Mouse (Mus musculus) heart, embryonic 12.5 days (tissue): ENCODE results near the gene Tacstd2. TPM values are rescaled to one million over a fixed set of nuclear protein-coding genes. Genes with fewer than 3 reads are reported as not detected.
"Not testable (repeated sequence)": the region's sequence is repeated elsewhere in the genome, so short reads cannot be mapped to it uniquely, and the experiment has no call there.

ENCODE experiments used
- ATAC-seq: fragments of 200-750 bp; cut with Nextera tagmentation; 2 replicates; pipeline ENCODE4 v1.8.0; 2017; ENCODE audit warnings: moderate TSS enrichment, moderate library complexity; ENCODE audit not compliant: insufficient number of reproducible peaks, low FRiP score
- H3K27ac ChIP-seq: fragments of 300-500 bp; sonication (generic); 2 replicates; pipeline ENCODE4 v1.5.1; 2016; ENCODE audit warnings: mild to moderate bottlenecking, moderate library complexity; ENCODE audit not compliant: poor library complexity, severe bottlenecking
- H3K27me3 ChIP-seq: fragments of 300-500 bp; sonication (generic); replicated peaks from 2 replicates; pipeline ENCODE4 v1.6.1; 2016; ENCODE audit warnings: mild to moderate bottlenecking, moderate library complexity
- H3K36me3 ChIP-seq: fragments of 300-500 bp; sonication (generic); 2 replicates; pipeline ENCODE4 v1.6.1; 2016; ENCODE audit warnings: mild to moderate bottlenecking, moderate library complexity
- H3K4me1 ChIP-seq: fragments of 300-500 bp; sonication (generic); replicated peaks from 2 replicates; pipeline ENCODE4 v1.6.1; 2016; ENCODE audit warnings: mild to moderate bottlenecking
- H3K4me2 ChIP-seq: fragments of 300-500 bp; sonication (generic); 2 replicates; pipeline ENCODE4 v1.6.1; 2016; ENCODE audit warnings: mild to moderate bottlenecking, moderate library complexity
- H3K4me3 ChIP-seq: fragments of 300-500 bp; sonication (generic); 2 replicates; pipeline ENCODE4 v1.5.1; 2016; ENCODE audit warnings: mild to moderate bottlenecking
- H3K9ac ChIP-seq: fragments of 300-500 bp; sonication (generic); 2 replicates; pipeline ENCODE4 v1.6.1; 2016; ENCODE audit warnings: mild to moderate bottlenecking, moderate library complexity
- H3K9me3 ChIP-seq: fragments of 300-500 bp; sonication (generic); replicated peaks from 2 replicates; pipeline ENCODE4 v1.6.1; 2016; ENCODE audit warnings: mild to moderate bottlenecking, moderate library complexity
- WGBS: fragments of 180-500 bp; shearing (Covaris S2); methylation state at CpG from one replicate; pipeline ENCODE4 v1.1.7; 2016; 5-methylcytosine and 5-hydroxymethylcytosine counted together
- polyA plus RNA-seq: library from polyadenylated mRNA; unstranded; fragments of >200 nt; fragmentation: Nextera tagmentation; extraction: Ambion mirVana; gene quantifications from 2 replicates; pipeline ENCODE4 v1.2.1, GENCODE M21; 2016

Tacstd2 gene
- polyA plus RNA-seq, 1 experiment from 2014 or later = 2.0 TPM

- Histone ChIP-seq H3K9ac (no peak overlapping the region), H3K27me3 (no peaks in the 10 kb centered on the region), H3K4me1 (no peaks in the 10 kb centered on the region), H3K27ac (no peak overlapping the region), H3K4me2 (no peak overlapping the region), H3K36me3 (no peaks in the 10 kb centered on the region), H3K9me3 (no peaks in the 10 kb centered on the region), H3K4me3 (no peak overlapping the region)
- no peak for ATAC-seq
Measured at GRCm38 (mm10) chr6:67510752-67511151, 24.8 kb downstream of the Tacstd2 start.

GRCm38 (mm10) chr6:67501938-67502337 lies 33.7 kb downstream of the Tacstd2 start:
- H3K4me1 ChIP-seq, H3K4me3 ChIP-seq, H3K4me2 ChIP-seq, H3K9me3 ChIP-seq, H3K36me3 ChIP-seq, H3K27ac ChIP-seq, ATAC-seq, H3K9ac ChIP-seq, H3K27me3 ChIP-seq: not testable (repeated sequence)
- 92% methylated on average over 2 of the region's 6 CpGs for WGBS

GRCm38 (mm10) chr6:67491755-67492154 lies 43.8 kb downstream of the Tacstd2 start, which contains the start of gene Il23r:
Gene Il23r, minus strand, starts transcription at chr6:67491855.
- 73% methylated on average over 2 of the region's 2 CpGs for WGBS
- H3K27ac ChIP-seq = no peak within 1 kb of the TSS
- no peak for ATAC-seq

More at GRCm38 (mm10) chr6:67491755-67492154, 43.8 kb downstream of the Tacstd2 start, which contains the start of gene Il23r:
- Histone ChIP-seq H3K9me3 (peaks cover 3% of the 10 kb centered on the region; the same call in 1 of the 2 replicates), H3K9ac (no peak within 1 kb of the TSS), H3K4me1 (no peaks in the 10 kb centered on the region), H3K4me3 (no peak within 1 kb of the TSS), H3K4me2 (no peak within 1 kb of the TSS), H3K36me3 (no peaks in the 10 kb centered on the region), H3K27me3 (no peaks in the 10 kb centered on the region)

Other genes with a start within 250 kb of the Tacstd2 start
- gene Il12rb2, start 159.6 kb downstream of the Tacstd2 start, polyA plus RNA-seq = not detected in 2 replicates
- not detected in 2 replicates for gene Il23r, start 43.9 kb downstream of the Tacstd2 start, polyA plus RNA-seq